Mouse (Mus musculus): ENCODE data around the gene Sdsl. TPM values are rescaled to one million over a fixed set of nuclear protein-coding genes. Genes with fewer than 3 reads are reported as not detected.

The Sdsl gene
- polyA plus RNA-seq, 2 experiments from 2014 or later = not detected

- no peak for ATAC-seq
Measured at GRCm38 (mm10) chr5:120426572-120426971, 46.0 kb downstream of the Sdsl start.

- ATAC-seq = no peak
Measured at GRCm38 (mm10) chr5:120425711-120426110, 46.9 kb downstream of the Sdsl start.

- no peak for ATAC-seq
Measured at GRCm38 (mm10) chr5:120424657-120425056, 48.0 kb downstream of the Sdsl start.

GRCm38 (mm10) chr5:120424039-120424438, 48.6 kb downstream of the Sdsl start:
- no peak for ATAC-seq

- ATAC-seq = no peak
Measured at GRCm38 (mm10) chr5:120420106-120420505, 52.5 kb downstream of the Sdsl start.

GRCm38 (mm10) chr5:120413436-120413835, 59.2 kb downstream of the Sdsl start:
- ATAC-seq = no peak

- ATAC-seq = no peak
Measured at GRCm38 (mm10) chr5:120409385-120410378, 62.9 kb downstream of the Sdsl start.

GRCm38 (mm10) chr5:120408933-120409332, 63.7 kb downstream of the Sdsl start:
- no peak for ATAC-seq

Other genes with a start within 250 kb of the Sdsl start
- gene Lhx5, start 41.1 kb downstream of the Sdsl start, polyA plus RNA-seq (2017; shearing (Covaris generic)) = not detected
- not detected for gene Sds, start 3.7 kb upstream of the Sdsl start, polyA plus RNA-seq (2017; shearing (Covaris generic))
- 1 to 10 TPM; 4.5 to 5.1 TPM for gene Plbd2, start 30.8 kb upstream of the Sdsl start, polyA plus RNA-seq (2017; shearing (Covaris generic))
- gene Slc8b1, start 38.4 kb upstream of the Sdsl start, polyA plus RNA-seq (2017; shearing (Covaris generic)) = 10 to 100 TPM in 1 of 2 experiments, 1 to 10 TPM in 1; 6.4 to 11.7 TPM
- gene Tpcn1, start 115.9 kb upstream of the Sdsl start, polyA plus RNA-seq (2017; shearing (Covaris generic)) = 10 to 100 TPM; 14.7 to 17.4 TPM
- 1 to 10 TPM in 1 of 2 experiments, under 1 TPM in 1; 0.40 to 1.1 TPM for gene Iqcd, start 116.2 kb upstream of the Sdsl start, polyA plus RNA-seq (2017; shearing (Covaris generic))
- gene Rita1, start 139.8 kb upstream of the Sdsl start, polyA plus RNA-seq (2017; shearing (Covaris generic)) = 1 to 10 TPM; 2.2 to 6.3 TPM
- 10 to 100 TPM; 14.4 to 18.6 TPM for gene Ddx54, start 139.9 kb upstream of the Sdsl start, polyA plus RNA-seq (2017; shearing (Covaris generic))
- not detected for gene Cfap73, start 161.4 kb upstream of the Sdsl start, polyA plus RNA-seq (2017; shearing (Covaris generic))
- gene Rasal1, start 176.0 kb upstream of the Sdsl start, polyA plus RNA-seq (2017; shearing (Covaris generic)) = 10 to 100 TPM in 1 of 2 experiments, 1 to 10 TPM in 1; 7.2 to 15.4 TPM
- gene Dtx1, start 239.1 kb upstream of the Sdsl start, polyA plus RNA-seq (2017; shearing (Covaris generic)) = 10 to 100 TPM; 33.4 to 47.7 TPM